Mouse (Mus musculus) left cerebral cortex, adult 8-10 months (tissue): ENCODE results near the gene Tmprss6. TPM values are rescaled to one million over a fixed set of nuclear protein-coding genes. Genes with fewer than 3 reads are reported as not detected.

ENCODE experiments used
- DNase-seq, 2 experiments: peaks; one replicate each; pipeline ENCODE4 v3.0.0; 2022; ENCODE audit warnings: low spot score in 2 of 2
- total RNA-seq, 4 experiments: library from RNA; stranded (reverse); gene quantifications; 2 replicates each; pipeline ENCODE4 v1.2.4; 2022

Tmprss6 gene
- total RNA-seq, 4 experiments from 2014 or later = 1.1 to 1.7 (median 1.2) TPM

DNA sequence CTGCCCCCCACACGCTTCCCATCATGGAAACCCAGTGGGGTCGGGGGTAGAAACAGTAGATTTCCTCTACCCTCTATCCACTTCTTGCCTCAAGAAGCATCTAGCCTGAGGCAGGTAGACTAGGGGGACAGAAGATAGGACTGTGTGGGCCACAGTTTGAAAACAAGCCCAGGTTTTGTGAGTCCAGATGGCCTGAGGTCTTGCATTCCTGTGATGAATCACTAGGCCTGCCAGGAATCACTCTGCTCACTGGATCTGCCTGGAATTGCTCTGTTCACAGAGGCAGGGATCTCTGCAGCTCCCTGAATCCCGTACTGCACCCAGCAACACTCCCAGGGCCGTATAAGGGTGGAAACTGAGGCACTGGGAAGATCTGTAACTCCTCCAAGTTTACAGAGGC is 14.9 kb upstream of the Tmprss6 start:
- DNase-seq = no peak

DNA sequence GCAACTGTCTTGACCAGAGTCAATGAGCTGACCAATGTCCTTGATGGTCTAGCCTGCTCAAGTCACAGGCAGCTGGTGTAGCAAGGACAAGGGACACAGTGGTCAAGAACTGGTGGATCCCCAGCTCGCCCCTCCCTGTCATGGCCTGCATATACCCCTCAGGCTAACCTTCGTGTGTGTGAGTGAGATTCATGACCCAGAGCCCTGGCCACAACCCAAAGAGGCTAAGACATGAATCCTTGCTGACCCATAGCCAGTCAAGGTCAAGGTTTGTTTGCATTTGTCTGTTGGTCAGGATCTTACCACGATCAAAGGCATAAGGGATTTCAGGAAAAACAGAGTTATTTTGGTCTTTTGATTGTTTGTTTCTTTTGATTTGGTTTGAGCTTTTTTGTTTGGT is 14.1 kb upstream of the Tmprss6 start:
- no peak for DNase-seq

DNA sequence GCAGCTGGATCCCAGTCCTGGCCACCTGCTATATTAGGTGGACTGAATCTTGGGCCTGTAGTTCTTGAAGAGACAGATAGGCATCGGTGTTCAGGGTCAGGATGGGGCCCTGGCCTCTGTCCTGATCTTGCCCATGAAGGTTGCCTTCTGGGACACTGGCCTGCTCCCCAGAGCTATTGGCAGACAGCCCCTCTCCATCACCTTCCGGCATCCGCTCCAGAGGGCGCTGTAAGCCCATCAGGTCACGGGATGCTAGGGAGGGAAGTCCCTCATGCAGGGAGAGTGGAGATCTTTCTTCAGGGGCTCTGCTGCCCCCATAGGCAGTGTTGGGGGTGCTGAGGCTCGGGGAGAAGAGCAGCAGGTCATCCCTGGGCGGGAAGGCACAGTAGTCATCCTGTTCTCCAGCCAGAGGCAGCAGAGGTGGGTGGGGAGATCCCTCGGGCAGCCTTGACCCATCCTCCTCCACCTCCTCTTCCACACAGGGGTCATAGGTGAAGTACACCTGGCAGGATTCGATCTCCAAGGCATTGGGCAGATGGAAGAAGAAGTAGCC is 13.1 kb upstream of the Tmprss6 start:
- DNase-seq = no peak

DNA sequence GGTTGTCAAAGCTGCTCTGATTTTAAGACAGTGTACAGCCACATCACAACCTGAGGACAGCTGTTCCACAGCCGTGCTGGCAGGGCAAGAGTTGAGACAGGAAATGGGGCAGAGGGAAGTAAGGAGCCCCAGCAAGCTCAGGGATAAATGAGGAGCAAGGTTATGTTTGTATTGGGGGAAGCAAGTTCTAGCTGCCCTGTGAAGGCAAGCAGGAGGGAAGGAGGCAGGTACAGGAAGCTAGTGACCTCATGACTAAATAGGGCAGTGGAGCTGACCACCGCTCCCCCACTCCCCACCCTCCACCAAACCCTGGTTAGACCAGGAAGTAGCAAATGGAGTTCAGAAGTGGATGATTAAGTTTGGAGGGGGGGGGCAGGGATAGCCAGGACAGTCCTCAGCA is 12.6 kb upstream of the Tmprss6 start:
- DNase-seq = no peak

DNA sequence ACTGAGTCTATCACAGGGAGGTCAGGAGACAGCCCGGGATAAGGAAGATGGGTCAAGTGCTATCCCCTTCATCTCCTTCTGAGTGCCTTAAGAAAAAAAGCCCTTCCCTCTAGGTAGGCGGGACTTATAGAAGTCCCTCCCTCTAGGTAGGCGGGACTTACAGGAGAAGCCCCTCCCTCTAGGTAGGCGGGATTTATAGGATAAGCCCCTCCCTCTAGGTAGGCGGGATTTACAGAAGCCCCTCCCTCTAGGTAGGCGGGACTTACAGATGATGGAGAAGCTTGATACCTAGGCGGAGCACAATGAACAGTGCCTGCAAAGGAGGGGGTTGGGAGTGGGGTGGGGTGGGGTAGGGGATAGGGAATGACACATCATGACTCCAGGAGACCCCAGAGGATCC is 11.7 kb upstream of the Tmprss6 start:
- no peak for DNase-seq

DNA sequence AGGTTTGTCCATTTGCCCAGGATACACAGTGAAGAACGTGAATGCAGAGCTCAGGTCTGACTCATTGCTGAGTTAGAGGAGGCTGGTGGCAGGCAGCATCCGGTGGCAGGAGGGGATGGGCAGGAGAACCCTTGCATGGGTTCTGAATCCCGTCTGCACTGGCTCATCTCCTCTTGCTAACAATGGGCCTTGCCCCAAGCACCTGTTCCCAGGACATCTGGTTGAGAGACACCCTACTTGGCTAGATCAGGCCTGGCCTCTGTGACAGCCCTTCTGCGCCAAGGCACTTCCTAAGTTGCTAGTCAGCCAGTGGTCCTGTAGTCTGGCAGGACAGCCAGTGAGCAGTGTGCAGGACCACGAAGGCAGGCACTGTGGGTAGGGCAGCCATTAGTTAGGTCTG is 11.0 kb upstream of the Tmprss6 start:
- no peak for DNase-seq

DNA sequence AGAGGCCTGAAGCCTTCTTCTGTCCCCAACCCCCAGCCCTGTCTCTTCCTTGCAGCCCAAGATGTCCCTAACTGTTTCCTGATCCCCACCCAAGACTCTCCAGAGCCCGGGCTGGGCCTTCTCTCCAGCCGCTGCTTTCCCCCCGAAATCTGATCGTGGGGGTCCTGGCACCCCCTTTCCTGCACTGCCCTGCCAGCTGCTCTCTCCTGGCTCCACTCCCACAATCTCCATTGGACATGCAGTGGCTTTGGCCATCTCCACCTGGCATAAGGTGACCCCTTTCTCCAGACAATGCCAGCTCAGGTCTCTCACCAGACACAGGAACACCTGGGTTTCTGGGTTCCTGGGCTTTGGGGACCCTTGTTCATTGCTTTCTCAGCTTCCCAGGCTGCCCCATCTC is 9.6 kb upstream of the Tmprss6 start:
- no peak for DNase-seq

DNA sequence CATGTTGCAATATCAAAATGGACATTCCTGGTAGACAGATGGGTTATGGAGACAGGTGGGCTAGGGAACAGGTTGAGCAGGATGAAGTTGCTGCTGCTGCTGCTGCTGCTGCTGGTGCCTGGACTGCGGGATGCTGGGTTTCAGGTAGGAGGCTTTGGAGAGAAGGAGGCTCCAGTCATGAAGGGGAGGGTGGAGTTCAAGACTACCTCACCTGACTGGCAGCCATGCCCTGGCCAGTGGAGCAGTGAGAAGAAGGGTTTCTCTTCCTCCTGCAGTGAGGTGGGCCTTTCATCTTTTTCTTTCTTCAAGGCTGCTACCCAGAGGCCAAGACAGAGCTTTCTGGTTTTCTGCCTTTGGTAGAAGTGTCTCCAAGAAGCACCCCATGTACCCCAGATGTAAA is 8.4 kb upstream of the Tmprss6 start:
- no peak for DNase-seq

DNA sequence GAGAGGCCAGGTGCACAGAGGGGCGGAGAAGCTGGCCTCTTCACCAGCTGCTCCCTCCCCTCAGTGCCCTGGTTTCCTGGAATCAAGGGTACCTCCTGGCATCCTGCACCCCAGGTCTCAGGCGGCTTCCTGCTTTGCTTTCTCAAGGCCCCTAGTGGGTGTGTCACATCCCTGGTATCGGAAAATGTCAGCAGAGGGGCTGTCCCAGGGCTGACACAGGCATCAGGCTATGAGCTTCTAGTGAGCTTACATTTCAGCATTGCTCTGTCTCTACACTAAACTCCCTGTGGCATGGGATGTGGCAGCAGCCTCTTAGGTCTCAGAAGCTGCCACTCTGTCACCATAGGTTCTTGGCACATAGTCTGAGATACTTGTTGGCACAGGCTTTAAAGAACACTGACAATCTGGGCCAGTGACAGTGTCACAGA is 7.2 kb upstream of the Tmprss6 start:
- DNase-seq = no peak

DNA sequence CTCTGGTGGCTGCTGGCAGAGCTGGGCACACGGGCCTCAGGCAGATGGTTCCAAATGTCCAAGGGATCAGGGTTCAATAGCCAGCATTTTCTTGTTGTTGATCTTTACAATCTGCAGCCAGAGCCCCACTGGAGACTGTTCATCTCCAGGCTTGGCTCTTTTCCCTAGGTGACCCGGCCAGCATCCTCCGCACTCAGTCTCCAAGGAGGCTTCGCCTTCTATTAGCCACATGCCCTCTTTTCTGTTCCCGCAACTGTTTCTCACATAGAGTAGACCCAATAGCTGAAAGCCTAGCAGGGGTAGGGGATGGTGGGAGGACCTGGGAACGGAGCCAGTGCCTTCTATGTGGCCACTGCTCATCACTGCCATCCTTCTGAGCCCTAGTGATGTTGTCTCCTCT is 5.0 kb upstream of the Tmprss6 start:
- no peak for DNase-seq

DNA sequence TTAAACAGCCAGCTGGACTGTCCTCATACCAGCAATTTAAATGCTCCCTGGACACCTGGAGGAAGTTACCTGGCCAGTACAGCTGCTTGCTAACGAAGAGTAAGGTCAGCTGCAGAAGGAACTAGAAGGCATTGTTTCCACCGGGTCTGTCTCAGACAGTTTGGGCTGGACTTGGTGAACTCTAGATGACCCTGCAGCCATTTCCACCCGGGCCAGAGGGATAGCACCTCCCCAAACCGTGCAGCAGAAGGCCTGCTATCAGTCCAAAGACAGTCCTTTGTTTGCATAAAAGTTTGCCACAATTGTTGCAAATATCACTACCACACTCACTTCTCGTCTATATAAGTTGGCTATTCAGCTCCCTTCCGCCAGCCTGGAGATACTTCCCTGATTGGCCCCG is 3.5 kb upstream of the Tmprss6 start:
- DNase-seq = no peak

DNA sequence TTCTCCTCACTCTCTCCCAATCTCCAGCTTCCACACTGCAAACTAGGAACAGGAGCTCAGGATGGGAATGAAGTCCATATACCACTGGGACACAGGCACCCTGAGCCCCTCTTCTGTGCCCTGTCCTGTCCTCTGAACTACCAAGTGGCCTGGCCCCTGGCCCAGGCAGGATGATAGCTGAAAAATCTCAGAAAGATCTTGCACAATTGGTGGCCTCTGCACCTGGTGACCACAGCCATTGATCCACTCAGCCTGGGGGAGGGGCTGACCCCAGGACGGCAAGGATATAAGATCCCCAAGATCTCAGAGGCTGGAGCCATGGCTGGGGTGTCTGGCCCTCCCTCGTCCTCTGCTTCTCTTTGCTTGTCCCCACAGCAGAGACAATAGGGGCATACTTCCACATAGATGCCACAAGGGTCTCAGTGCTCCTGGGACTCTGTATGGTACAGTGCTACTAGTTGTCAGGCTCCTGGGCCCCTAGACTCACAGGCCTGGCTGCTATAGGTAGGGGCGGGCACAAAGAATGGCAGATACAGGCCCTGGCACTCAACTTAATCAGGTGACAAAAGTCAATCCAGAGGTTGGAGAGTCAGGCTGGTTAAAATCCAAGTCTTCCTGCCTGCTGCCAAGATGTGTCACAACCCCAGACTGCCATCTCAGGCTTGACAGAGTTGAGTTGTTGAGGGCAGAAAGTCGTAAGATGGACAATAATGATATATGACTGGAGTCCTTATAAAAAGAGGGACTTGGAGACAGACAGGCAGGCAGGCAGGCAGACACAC is 2.3 kb upstream of the Tmprss6 start:
- no peak for DNase-seq

DNA sequence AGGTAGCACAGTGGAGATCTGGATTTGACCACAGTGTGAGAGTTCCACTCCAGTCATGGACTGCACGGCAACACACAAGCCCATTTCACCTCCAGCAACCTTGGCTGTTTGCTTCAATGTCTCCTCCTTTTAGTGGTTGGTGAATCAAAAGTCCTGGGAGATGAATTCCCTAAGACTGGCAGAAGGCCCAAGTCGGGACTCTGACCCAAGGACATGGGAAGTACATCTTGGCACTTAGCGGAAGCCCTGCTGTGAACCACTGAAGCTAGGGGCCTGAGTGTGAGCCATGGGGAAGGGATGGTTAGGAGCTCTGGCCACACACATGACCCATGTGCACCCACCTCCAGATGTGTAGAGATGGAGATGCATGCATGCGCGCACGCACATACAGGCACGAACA is 864 bp downstream of the Tmprss6 start:
- no peak for DNase-seq

DNA sequence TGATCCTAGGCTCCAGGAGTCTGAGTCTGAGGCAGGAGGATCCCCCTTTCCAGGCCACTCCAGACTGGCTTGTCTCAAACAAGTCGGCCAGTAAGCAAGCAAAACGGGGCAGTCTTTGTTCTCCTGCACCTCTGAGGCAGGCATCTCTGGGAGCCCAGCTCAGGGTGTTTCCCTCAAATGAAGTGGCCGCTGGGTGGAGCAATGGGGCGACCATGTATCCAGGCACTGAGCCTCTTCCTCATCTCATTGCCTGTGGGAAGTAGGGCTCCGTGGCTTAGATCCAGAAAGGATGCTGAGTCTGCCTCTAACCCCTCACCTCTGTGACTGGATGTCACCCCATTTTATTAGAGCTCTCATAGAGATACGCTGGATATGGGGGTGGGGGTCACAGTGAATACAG is 1.6 kb downstream of the Tmprss6 start:
- no peak for DNase-seq

DNA sequence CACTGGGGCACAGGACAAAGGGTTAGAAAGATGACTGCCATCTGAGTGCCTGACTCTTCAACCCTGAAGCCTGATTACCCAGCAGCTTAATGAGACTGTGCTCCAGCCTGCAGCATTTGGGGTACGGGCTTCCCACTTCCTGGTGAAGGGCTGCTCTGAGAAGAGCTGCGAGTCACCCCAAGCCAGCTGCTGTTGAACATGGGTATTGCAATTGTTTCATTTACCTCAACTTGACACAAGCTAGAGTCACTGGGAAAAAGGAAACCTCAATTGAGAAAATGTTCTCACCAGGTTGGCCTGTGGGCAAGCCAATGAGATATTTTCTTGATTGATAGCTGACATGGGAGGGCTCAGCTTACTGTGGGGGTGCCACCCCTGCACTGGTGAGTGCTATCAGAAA is 5.5 kb downstream of the Tmprss6 start:
- no peak for DNase-seq

DNA sequence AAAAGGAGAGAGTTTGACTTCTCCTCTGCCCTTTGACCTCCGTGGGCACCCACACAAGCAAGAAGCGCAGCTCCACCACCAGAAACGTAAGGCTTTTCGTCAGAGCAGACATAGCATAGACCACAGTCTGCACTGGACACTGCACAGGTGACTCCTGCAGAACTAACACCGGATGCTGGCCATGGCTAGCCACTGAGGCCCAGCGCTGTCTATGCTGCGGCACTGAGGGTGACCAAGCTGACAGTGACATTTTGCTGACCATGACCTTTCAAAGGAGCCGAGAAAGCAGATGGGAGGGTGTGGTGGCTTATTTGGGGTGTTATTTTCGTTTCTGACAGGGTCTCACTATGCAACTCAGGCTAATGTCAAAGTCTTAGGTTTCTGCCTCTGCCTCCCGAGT is 11.2 kb downstream of the Tmprss6 start:
- DNase-seq = no peak

DNA sequence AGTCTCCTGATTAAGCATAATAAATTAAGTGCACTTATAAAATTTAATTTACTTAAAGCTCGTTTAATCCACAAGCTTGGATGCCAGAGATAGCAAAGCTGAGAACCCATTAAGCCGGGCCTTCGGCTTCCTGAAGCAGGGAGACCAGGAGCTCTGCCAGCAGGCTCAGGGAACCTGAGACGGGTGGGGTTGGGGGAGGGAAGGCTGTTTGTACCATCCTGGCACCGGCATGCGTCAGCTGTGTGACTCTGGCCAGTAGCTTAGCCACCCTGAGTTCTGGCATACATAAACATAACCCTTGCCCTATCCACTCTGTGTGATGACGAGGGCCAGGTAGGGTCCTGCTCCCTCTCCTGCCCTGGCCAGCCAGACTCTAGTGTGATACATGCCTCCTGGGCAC is 12.4 kb downstream of the Tmprss6 start:
- DNase-seq = no peak

DNA sequence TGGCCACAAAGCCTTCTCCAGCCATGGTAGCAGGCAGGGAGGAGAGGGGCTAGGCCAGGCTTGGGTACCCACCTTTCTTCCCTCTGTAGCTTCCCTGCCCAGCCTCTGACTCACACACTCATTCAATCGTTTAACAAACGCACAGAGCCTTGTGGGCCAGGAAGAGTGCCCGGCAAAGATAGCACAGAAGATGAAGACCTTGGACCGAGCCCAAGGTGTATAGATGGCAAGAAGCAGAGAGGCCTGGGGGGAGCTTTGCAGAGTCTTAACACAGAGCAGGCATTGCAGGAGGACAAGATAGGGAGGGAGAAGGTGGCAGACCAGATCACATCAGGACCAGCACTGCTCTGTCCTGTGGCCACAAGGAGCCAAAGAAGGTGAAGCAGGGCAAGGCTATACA is 13.3 kb downstream of the Tmprss6 start:
- DNase-seq = no peak

DNA sequence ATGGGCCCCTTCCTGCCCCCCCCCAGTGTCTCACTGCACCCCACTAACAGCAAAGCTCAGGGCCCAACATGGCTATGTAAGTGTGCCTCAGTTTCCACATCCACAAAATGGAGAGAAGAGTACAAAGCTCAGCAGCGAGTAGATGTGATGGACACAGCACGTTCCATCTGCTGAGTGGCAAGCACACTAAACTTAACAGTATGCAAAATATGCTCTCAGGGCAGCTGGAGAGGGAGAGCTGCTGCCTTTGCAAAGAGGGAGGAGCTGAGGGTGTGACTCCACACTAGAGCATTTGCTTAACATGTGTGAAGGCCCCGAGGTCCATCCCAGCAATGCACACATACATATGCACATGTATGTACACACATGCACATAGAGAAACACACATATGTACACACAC is 15.5 kb downstream of the Tmprss6 start:
- no peak for DNase-seq

DNA sequence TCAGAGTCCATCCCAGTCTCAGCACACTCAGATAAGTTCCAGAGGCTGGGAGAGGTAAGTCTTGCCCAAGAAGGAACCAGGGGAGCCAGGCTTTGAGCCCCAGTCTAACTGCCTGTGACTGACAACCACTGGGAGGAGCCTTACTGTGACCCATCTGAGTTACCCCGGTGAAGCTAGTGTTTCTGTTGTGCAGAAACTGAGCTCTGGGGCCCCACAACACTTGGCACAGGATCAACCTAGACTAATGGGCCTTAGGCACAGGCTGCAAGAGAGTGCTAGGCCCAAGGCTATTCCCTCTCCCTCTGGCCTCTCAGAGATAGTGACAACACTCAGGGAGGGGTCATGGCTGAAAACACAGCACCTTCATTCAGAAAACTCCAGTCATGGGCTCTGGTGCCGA is 17.2 kb downstream of the Tmprss6 start:
- DNase-seq = no peak

DNA sequence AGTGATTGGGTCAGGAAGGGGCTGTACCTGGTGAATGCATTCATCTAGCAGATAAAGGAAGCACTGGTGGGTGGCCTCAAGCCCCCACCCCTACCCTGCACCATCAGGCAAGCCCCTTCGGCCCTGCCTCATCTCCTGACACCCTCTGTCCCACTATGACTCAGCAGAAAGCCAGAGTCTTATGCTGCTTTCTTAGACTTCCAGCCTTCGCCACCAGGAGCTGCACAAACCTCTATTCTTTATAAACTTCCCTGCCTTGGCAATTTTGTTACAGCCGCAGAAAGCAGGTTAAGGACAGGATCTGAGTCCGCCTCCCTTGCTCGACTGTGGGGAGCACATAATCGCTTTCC is 18.0 kb downstream of the Tmprss6 start:
- no peak for DNase-seq

DNA sequence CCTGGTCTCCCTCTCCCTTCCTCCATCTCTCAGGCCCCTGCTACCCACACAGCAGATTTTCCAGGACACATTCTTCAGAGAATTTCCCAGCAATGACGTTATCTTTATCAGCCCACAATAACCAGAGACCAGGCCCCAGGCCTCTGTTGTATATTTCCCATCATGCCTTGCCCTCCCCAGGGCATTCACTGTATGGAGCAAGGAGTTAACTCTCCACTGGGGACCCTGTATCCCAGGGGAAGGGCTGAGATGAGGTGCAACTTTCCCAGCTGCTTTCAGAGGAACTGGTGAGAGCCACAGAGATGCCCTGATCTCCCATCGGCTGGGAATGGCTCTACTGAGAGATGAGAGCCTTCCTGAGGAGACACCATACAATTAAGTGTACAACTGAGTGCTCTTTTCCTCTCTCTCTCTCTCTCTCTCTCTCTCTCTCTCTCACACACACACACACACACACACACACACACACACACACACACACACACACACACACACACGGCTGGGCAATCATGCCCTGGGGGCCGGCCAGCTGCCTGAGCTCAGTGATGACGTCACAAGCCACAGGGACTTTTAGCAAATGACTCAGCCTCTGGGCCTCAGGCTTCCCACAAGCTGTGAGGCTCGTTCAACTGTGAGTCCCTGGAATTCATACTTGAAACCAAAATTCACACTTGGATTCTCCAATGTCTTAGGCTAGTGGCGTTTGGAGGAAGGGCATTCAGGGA is 18.6 kb downstream of the Tmprss6 start:
- peak in 1 of 2 experiments; percentile 56 for DNase-seq

DNA sequence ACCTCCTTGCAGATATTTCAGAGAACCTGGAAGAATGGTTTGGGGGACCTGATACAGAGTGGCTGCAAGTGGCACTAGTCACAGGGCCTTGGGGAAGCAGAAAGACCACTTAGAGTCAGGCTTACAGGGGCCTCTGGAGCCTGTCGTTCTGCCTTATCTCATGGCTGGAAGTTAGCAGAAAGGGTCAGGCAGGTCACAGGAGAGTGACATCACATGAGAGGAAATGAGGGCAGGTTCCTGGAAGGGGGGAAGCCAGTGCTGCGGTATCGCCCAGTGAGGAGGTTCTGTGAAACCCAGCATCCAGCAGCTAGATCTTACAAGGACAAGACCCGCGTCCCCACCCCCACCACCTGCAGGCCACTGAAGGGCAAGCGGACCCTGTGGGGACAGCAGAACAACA is 19.3 kb downstream of the Tmprss6 start:
- DNase-seq = peak in 1 of 2 experiments; percentile 16
